Mouse (Mus musculus): ENCODE results near the gene Prkce. TPM values are rescaled to one million over a fixed set of nuclear protein-coding genes. Genes with fewer than 3 reads are reported as not detected.

The Prkce gene
- polyA plus RNA-seq, 1 experiment from 2014 or later = 48.0 TPM

GRCm38 (mm10) chr17:86539881-86540430 lies 372.4 kb downstream of the Prkce start:
- Histone ChIP-seq H3K36me3 (no peaks in the 10 kb centered on the region), H3K27me3 (replicated peaks) (no peaks in the 10 kb centered on the region), H3K4me1 (peaks cover 18% of the 10 kb centered on the region), H3K9ac (replicated peaks) (no peak overlapping the region), H3K4me3 (replicated peaks) (no peak overlapping the region), H3K27ac (replicated peaks) (no peak overlapping the region), H3K4me2 (no peak overlapping the region), H3K9me3 (replicated peaks) (no peaks in the 10 kb centered on the region)
- WGBS = 66% methylated on average over 18 of the region's 18 CpGs
- ATAC-seq (ENCODE audit: low FRiP score) = no peak

GRCm38 (mm10) chr17:86546529-86546928 lies 378.9 kb downstream of the Prkce start:
- Histone ChIP-seq H3K27me3 (replicated peaks) (no peaks in the 10 kb centered on the region), H3K9ac (replicated peaks) (no peak overlapping the region), H3K27ac (replicated peaks) (no peak overlapping the region), H3K4me1 (no peaks in the 10 kb centered on the region), H3K36me3 (no peaks in the 10 kb centered on the region), H3K4me2 (no peak overlapping the region), H3K9me3 (replicated peaks) (no peaks in the 10 kb centered on the region), H3K4me3 (replicated peaks) (no peak overlapping the region)
- 16% methylated on average over 7 of the region's 7 CpGs for WGBS
- ATAC-seq (ENCODE audit: low FRiP score) = no peak

- Histone ChIP-seq H3K4me3 (replicated peaks) (no peak overlapping the region), H3K27me3 (replicated peaks) (no peaks in the 10 kb centered on the region), H3K9me3 (replicated peaks) (no peaks in the 10 kb centered on the region), H3K27ac (replicated peaks) (no peak overlapping the region), H3K4me1 (no peaks in the 10 kb centered on the region), H3K4me2 (no peak overlapping the region), H3K9ac (replicated peaks) (no peak overlapping the region), H3K36me3 (no peaks in the 10 kb centered on the region)
- WGBS = 89% methylated on average over 10 of the region's 10 CpGs
- ATAC-seq (ENCODE audit: low FRiP score) = no peak
Observed at GRCm38 (mm10) chr17:86549128-86549527, 381.5 kb downstream of the Prkce start.

GRCm38 (mm10) chr17:86551561-86551960 lies 384.0 kb downstream of the Prkce start:
- Histone ChIP-seq H3K4me2 (no peak overlapping the region), H3K27me3 (replicated peaks) (no peaks in the 10 kb centered on the region), H3K9me3 (replicated peaks) (no peaks in the 10 kb centered on the region), H3K4me1 (0 out of 2 replicates have a peak, but pooled peaks cover 2% of the 10 kb centered on the region), H3K9ac (replicated peaks) (no peak overlapping the region), H3K4me3 (replicated peaks) (no peak overlapping the region), H3K36me3 (no peaks in the 10 kb centered on the region), H3K27ac (replicated peaks) (no peak overlapping the region)
- 92% methylated on average over 10 of the region's 10 CpGs for WGBS
- ATAC-seq (ENCODE audit: low FRiP score) = no peak

GRCm38 (mm10) chr17:86551995-86552394 lies 384.4 kb downstream of the Prkce start:
- ATAC-seq (ENCODE audit: low FRiP score) = no peak
- H3K9ac ChIP-seq (replicated peaks) = no peak overlapping the region
- 89% methylated on average over 6 of the region's 6 CpGs for WGBS
- H3K9me3 ChIP-seq (replicated peaks) = no peaks in the 10 kb centered on the region
- no peak overlapping the region for H3K27ac ChIP-seq (replicated peaks)
- H3K4me2 ChIP-seq = no peak overlapping the region
- no peak overlapping the region for H3K4me3 ChIP-seq (replicated peaks)
- 0 out of 2 replicates have a peak, but pooled peaks cover 4% of the 10 kb centered on the region for H3K4me1 ChIP-seq
- H3K27me3 ChIP-seq (replicated peaks) = no peaks in the 10 kb centered on the region
- no peaks in the 10 kb centered on the region for H3K36me3 ChIP-seq

- Histone ChIP-seq H3K27ac (replicated peaks) (no peak overlapping the region), H3K4me2 (no peak overlapping the region), H3K4me1 (peaks cover 12% of the 10 kb centered on the region; the same call in 1 of the 2 replicates), H3K27me3 (replicated peaks) (no peaks in the 10 kb centered on the region), H3K9ac (replicated peaks) (no peak overlapping the region), H3K9me3 (replicated peaks) (no peaks in the 10 kb centered on the region), H3K4me3 (replicated peaks) (no peak overlapping the region), H3K36me3 (no peaks in the 10 kb centered on the region)
- 70% methylated on average over 15 of the region's 15 CpGs for WGBS
- ATAC-seq (ENCODE audit: low FRiP score) = no peak
Observed at GRCm38 (mm10) chr17:86559206-86559891, 391.8 kb downstream of the Prkce start.

GRCm38 (mm10) chr17:86560499-86560898 lies 392.9 kb downstream of the Prkce start:
- H3K9me3 ChIP-seq (replicated peaks) = no peaks in the 10 kb centered on the region
- peaks cover 12% of the 10 kb centered on the region; the same call in 1 of the 2 replicates for H3K4me1 ChIP-seq
- no peak for ATAC-seq (ENCODE audit: low FRiP score)
- H3K9ac ChIP-seq (replicated peaks) = no peak overlapping the region
- no peak overlapping the region for H3K4me2 ChIP-seq
- WGBS = 80% methylated on average over 3 of the region's 3 CpGs
- no peaks in the 10 kb centered on the region for H3K36me3 ChIP-seq
- H3K27me3 ChIP-seq (replicated peaks) = no peaks in the 10 kb centered on the region
- H3K27ac ChIP-seq (replicated peaks) = no peak overlapping the region
- no peak overlapping the region for H3K4me3 ChIP-seq (replicated peaks)

- no peaks in the 10 kb centered on the region for H3K4me1 ChIP-seq
- no peaks in the 10 kb centered on the region for H3K36me3 ChIP-seq
- no peaks in the 10 kb centered on the region for H3K27me3 ChIP-seq (replicated peaks)
- WGBS = 71% methylated on average over 5 of the region's 5 CpGs
- no peak overlapping the region for H3K9ac ChIP-seq (replicated peaks)
- no peak overlapping the region for H3K27ac ChIP-seq (replicated peaks)
- no peaks in the 10 kb centered on the region for H3K9me3 ChIP-seq (replicated peaks)
- no peak for ATAC-seq (ENCODE audit: low FRiP score)
- H3K4me3 ChIP-seq (replicated peaks) = no peak overlapping the region
- no peak overlapping the region for H3K4me2 ChIP-seq
Observed at GRCm38 (mm10) chr17:86570491-86570890, 402.9 kb downstream of the Prkce start.

GRCm38 (mm10) chr17:86571266-86571665 lies 403.7 kb downstream of the Prkce start:
- ATAC-seq (ENCODE audit: low FRiP score) = no peak
- no peaks in the 10 kb centered on the region for H3K4me1 ChIP-seq
- no peaks in the 10 kb centered on the region for H3K27me3 ChIP-seq (replicated peaks)
- no peak overlapping the region for H3K27ac ChIP-seq (replicated peaks)
- H3K4me2 ChIP-seq = no peak overlapping the region
- H3K36me3 ChIP-seq = no peaks in the 10 kb centered on the region
- H3K4me3 ChIP-seq (replicated peaks) = no peak overlapping the region
- no peaks in the 10 kb centered on the region for H3K9me3 ChIP-seq (replicated peaks)
- no peak overlapping the region for H3K9ac ChIP-seq (replicated peaks)
- 95% methylated on average over 3 of the region's 3 CpGs for WGBS

GRCm38 (mm10) chr17:86572136-86572535 lies 404.6 kb downstream of the Prkce start:
- Histone ChIP-seq H3K4me1 (no peaks in the 10 kb centered on the region), H3K27me3 (replicated peaks) (no peaks in the 10 kb centered on the region), H3K9ac (replicated peaks) (no peak overlapping the region), H3K9me3 (replicated peaks) (no peaks in the 10 kb centered on the region), H3K27ac (replicated peaks) (no peak overlapping the region), H3K36me3 (no peaks in the 10 kb centered on the region), H3K4me2 (no peak overlapping the region), H3K4me3 (replicated peaks) (no peak overlapping the region)
- 88% methylated on average over 6 of the region's 6 CpGs for WGBS
- no peak for ATAC-seq (ENCODE audit: low FRiP score)

- Histone ChIP-seq H3K9ac (replicated peaks) (no peak overlapping the region), H3K36me3 (no peaks in the 10 kb centered on the region), H3K27ac (replicated peaks) (no peak overlapping the region), H3K4me1 (no peaks in the 10 kb centered on the region), H3K27me3 (replicated peaks) (no peaks in the 10 kb centered on the region), H3K4me3 (replicated peaks) (no peak overlapping the region), H3K9me3 (replicated peaks) (no peaks in the 10 kb centered on the region), H3K4me2 (no peak overlapping the region)
- ATAC-seq (ENCODE audit: low FRiP score) = no peak
- 83% methylated on average over 8 of the region's 8 CpGs for WGBS
Observed at GRCm38 (mm10) chr17:86572576-86572975, 405.0 kb downstream of the Prkce start.

GRCm38 (mm10) chr17:86573596-86574248 lies 406.1 kb downstream of the Prkce start:
- H3K27me3 ChIP-seq (replicated peaks) = no peaks in the 10 kb centered on the region
- no peak for ATAC-seq (ENCODE audit: low FRiP score)
- H3K27ac ChIP-seq (replicated peaks) = no peak overlapping the region
- H3K36me3 ChIP-seq = no peaks in the 10 kb centered on the region
- H3K4me3 ChIP-seq (replicated peaks) = no peak overlapping the region
- no peaks in the 10 kb centered on the region for H3K9me3 ChIP-seq (replicated peaks)
- no peak overlapping the region for H3K4me2 ChIP-seq
- 81% methylated on average over 16 of the region's 16 CpGs for WGBS
- H3K4me1 ChIP-seq = no peaks in the 10 kb centered on the region
- no peak overlapping the region for H3K9ac ChIP-seq (replicated peaks)
